Mouse (Mus musculus): ENCODE measurements around the gene Akirin2.

- TF ChIP-seq CTCF (IDR thresholded peaks at IDR 0.05; ENCODE audit: borderline replicate concordance, insufficient read depth, low read depth, low read length) (no peak), POLR2A (IDR thresholded peaks at IDR 0.05; ENCODE audit: borderline replicate concordance, insufficient read depth, low read length) (no peak)
These were observed 52.4 kb downstream of the Akirin2 start for GRCm38 (mm10) chr4:34603123-34603522.

Measured in cerebellum, adult 2 months (tissue).